Mouse (Mus musculus): ENCODE data around the gene Polr1e.
"Not testable (repeated sequence)": the region's sequence is repeated elsewhere in the genome, so short reads cannot be mapped to it uniquely, and the experiment has no call there.

DNA sequence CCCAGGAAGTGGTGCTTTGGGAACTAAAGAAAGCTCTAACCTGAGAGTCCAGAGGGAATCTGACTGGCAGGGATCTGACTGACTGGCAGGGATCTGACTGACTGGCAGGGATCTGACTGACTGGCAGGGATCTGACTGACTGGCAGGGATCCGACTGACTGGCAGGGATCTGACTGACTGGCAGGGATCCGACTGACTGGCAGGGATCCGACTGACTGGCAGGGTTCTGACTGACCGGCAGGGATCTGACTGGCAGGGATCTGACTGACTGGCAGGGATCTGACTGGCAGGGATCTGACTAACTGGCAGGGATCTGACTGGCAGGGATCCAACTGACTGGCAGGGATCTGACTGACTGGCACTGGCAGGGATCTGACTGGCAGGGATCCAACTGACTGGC, 62.7 kb downstream of the Polr1e start:
- TF ChIP-seq POLR2A (IDR thresholded peaks at IDR 0.05; ENCODE audit: borderline replicate concordance, low read depth, low read length); CTCF (IDR thresholded peaks at IDR 0.05; ENCODE audit: low read depth, low read length): not testable (repeated sequence)

All from bone marrow macrophage, adult 2 months (primary cell).